Mouse (Mus musculus) left cerebral cortex, postnatal 10 days (tissue): ENCODE measurements around the gene Cyb5r1. TPM values are rescaled to one million over a fixed set of nuclear protein-coding genes. Genes with fewer than 3 reads are reported as not detected.
A peak's percentile ranks its signal among the peaks of the same experiment; 100 is the strongest.

Experiments
- DNase-seq, 2 experiments: peaks; one replicate each; pipeline ENCODE4 v3.0.0; 2021 to 2022; ENCODE audit warnings: low spot score in 2 of 2, mixed read lengths in 1 of 2; ENCODE audit errors: extremely low spot score in 1 of 2
- intact Hi-C: fragments of 180-260 bp; cut with DNase I; formaldehyde crosslinking; loops from one replicate; pipeline ENCODE4 v1.15.1; 2025
- total RNA-seq, 2 experiments: library from RNA; stranded (reverse); gene quantifications; 2 replicates each; pipeline ENCODE4 v1.2.3; 2021

Gene Cyb5r1
- total RNA-seq, result 10 to 100 TPM; 20.4 to 24.1 TPM

DNA sequence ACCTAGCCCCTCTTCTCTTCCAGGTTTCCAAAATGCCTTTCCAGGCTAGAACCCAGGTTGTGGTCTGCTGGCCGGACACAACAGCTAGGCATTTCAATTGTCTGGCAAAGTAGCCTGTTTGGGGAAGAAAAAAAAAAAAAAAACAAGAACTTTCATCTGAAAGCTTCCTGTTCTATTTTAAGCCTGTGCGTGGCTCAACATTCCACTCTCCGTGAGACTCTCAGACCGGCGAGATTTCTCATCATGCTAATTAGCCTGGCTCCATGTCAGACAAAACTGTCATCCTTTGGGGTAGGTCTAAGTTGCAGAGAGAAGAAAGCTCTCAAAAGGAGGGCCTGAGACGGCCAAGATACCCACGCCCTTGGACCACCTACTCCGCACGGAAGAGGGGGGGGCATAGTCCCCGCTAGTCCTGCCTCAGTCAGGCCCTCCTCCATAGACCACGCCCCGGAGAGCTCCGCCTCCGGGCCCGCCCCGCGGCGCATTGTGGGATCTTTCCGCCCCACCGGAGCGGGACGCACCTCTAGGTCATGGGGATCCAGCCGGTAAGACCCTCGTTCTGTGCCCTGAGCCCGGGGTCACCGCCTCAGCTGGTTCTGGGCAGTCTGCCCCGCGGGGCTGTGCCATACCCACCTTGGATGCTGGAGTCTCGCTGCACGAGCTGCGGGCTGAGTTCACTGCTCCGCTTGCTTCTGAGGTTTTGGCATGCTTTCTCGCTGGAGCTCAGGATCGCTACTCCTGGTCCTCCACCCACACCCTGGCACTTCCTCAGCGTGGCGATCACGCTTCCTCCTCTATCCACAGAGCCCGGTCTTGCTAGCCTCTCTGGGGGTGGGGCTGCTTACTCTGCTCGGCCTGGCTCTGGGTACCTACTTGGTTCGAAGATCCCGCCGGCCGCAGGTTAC, at the start of gene Cyb5r1:
Gene Cyb5r1 (plus strand): TSS at position 51 of the 905 bp plus-strand sequence.
- intact Hi-C loops, result no loop called here
- peak; percentile 36 to 87 for DNase-seq

DNA sequence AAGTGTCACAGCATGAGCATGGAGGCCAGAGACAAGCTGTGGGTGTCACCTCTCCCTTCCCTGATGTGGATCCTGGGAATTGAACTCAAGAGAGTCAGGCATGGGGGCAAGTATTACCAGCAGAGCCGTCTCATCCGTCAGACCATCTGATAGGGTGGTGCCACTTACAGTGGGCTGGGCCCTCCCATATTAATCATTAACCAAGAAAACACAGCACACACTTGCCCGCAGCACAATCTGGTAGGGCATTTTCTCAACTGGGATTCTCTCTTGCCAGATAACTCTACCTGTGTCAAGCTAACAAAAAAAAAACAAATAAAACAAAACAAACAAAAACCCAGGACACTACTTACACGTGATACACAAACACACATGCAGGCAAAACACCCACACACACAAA, 47.9 kb upstream of the Cyb5r1 start:
- no peak for DNase-seq
- intact Hi-C loops, result loop anchor here (10.0 kb wide), 1 partner anchor 247 kb away; no protein-coding TSS in a partner anchor

DNA sequence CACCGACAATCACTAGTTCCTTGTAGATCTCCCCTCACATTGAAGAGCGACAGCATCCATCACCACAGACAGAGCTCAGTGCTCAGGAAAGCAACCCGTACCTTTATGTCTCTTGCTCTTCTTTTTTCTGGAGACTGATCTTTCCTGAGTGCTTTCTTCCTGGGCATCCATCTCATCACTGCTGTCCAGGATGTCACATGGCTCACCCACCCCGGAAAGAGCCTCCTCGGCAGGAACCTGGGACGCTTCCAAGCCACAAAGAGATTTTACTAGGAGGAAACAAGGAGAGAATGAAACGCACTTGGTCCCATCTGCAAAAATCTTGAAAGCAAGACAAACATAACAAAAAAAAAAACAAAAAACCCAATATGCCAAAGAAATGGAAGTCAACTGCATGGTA, 44.7 kb upstream of the Cyb5r1 start:
- peak in 1 of 2 experiments; percentile 36 for DNase-seq
- intact Hi-C loops, result loop anchor here (5.0 kb wide), 1 partner anchor 57 kb away; the partner anchor contains the start of gene Adipor1

GRCm38 (mm10) chr1:134361195-134361856, 44.0 kb upstream of the Cyb5r1 start:
- no peak for DNase-seq
- intact Hi-C loops, result loop anchor here (5.0 kb wide), 1 partner anchor 56 kb away; the partner anchor contains the start of gene Adipor1

GRCm38 (mm10) chr1:134361857-134362212, 43.5 kb upstream of the Cyb5r1 start, which contains the start of gene Tmem183a:
Gene Tmem183a (minus strand): TSS chr1:134361979.
- intact Hi-C loops, result loop anchor here (2.0 to 5.0 kb wide), 2 partner anchors 55 to 93 kb away; partner anchors contain the start of genes Adipor1 and Klhl12
- peak; percentile 94 to 98 for DNase-seq

- DNase-seq, result no peak
- intact Hi-C loops, result loop anchor here (2.0 to 5.0 kb wide), 2 partner anchors 54 to 92 kb away; partner anchors contain the start of genes Adipor1 and Klhl12
Observed at GRCm38 (mm10) chr1:134363194-134363593, 42.2 kb upstream of the Cyb5r1 start.

GRCm38 (mm10) chr1:134365491-134365890, 39.9 kb upstream of the Cyb5r1 start:
- DNase-seq, result no peak
- intact Hi-C loops, result no loop called here

GRCm38 (mm10) chr1:134368777-134369337, 36.5 kb upstream of the Cyb5r1 start:
- intact Hi-C loops, result no loop called here
- peak; percentile 27 to 61 for DNase-seq

GRCm38 (mm10) chr1:134374124-134374523, 31.2 kb upstream of the Cyb5r1 start:
- intact Hi-C loops, result no loop called here
- DNase-seq, result no peak

DNA sequence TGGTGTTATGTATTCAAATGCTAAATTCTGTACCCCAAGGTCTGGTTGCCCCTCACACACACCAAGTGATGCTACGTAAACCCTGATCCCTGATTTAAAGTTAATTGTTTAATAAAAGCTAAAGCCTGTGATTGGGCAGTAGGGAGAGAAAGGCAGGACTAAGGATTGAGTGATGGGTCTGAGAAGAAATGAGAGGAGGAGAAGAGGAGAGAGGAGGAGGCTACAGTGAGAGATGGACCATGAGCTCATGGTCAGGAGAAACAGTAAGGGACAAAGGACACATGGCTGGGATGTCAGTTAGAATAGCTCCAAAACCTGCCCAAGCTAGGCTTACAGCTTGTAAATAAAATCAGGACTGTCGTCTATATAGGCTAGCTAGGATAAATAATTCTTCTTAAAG, 24.3 kb upstream of the Cyb5r1 start:
- DNase-seq, result no peak
- intact Hi-C loops, result no loop called here

DNA sequence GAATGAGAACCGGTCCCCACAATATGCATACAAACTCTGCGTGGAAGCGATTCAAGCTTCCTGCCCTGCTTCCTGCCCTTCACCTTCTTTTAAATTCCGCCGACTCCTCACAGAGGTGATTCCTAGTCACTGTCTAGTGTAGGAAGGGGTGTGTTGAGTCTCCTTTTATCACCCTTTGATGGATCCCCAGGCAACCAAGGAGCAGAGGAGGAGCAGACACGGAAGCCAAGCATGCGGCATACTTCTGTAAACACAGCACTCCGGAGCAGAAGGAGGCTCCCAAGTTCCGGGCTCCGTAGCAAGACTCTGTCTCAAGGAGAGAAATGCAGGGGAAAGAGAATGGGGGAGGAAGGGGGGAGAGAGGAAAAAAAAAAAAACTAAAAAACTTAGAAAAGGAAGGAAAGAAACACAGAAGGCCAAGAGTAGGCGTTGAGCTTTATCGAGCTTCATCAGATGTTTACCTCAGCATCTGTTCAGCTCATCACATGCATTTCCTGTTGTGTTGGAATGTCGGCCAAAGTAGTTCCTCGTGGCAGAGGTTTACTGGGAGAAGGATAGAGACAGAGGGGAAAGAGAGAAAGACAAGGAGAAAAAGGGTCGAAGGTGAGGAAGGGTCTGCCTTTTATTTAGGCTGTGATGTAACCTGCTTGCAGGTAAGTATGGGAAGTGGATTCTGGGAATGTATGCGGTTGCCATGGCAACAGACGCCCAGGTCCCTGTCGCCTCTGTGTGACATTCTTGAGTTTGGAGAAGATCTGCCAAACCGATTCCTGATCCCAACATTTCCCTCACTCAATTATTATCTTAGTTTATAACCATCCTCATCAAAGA, 23.3 kb upstream of the Cyb5r1 start:
- intact Hi-C loops, result no loop called here
- peak in 1 of 2 experiments; percentile 25 for DNase-seq

DNA sequence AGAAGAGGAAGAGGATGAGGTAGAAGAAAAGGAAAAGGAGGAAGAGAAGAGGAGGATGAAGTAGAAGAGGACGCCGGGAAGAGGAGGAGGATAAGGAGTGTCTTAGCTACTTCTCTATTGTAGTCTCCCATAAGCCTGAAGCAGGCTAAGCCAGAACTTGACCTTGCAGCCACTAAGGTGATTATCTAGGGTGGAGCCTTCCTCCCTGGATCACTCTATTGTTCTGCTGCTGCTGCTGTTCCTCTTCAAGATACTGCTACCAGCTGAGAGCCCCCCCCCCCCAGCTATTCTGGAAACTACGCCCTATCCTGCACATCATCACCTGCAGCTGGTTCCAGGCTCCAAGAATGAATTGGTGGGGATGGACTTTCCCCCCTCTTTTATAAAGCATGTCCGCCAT, 20.8 kb upstream of the Cyb5r1 start:
- no peak for DNase-seq
- intact Hi-C loops, result no loop called here

GRCm38 (mm10) chr1:134385176-134385575, 20.2 kb upstream of the Cyb5r1 start:
- intact Hi-C loops, result no loop called here
- no peak for DNase-seq

DNA sequence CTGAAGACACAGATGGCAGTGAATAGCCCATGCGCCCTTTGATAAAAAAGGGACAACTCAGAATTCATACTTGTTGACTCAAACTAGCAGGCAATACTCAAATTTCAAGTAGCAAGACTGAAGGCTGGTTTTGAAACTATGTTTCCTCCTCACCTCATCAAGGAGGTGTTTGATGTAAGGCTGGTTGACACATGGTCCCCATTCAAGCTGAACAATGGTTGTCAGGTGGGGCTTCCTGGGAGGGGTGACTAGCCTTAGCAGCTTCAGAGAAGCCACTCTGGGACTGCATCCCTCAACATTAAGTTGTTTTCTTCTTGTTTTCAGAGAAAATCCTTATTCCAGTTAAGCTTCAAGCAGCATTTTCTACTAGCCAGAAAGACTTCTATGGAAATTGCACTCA, 19.7 kb upstream of the Cyb5r1 start, which contains the start of gene 4933406M09Rik:
Gene 4933406M09Rik (plus strand): TSS at position 275 of the 400 bp plus-strand sequence.
- no peak for DNase-seq
- intact Hi-C loops, result no loop called here

- intact Hi-C loops, result no loop called here
Observed at GRCm38 (mm10) chr1:134393827-134394226, 11.5 kb upstream of the Cyb5r1 start.

DNA sequence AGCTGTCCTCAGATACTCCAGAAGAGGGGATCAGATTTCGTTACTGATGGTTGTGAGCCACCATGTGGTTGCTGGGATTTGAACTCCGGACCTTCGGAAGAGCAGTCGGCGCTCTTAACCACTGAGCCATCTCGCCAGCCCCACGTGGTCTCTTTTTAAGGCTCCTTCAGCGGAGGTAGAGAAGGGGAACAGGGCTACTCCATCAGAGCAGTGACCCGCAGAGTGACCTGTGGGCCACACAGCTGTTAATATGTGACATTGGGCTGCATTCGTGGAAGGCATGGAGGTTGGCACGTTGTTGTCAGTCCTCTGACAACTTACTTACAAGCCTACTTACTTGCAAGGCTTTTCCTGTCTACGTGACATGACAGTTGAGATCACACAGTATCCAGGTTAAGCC, 7.1 kb upstream of the Cyb5r1 start:
- intact Hi-C loops, result no loop called here
- no peak for DNase-seq

More at GRCm38 (mm10) chr1:134393827-134394226, 11.5 kb upstream of the Cyb5r1 start:
- DNase-seq, result no peak

GRCm38 (mm10) chr1:134399735-134400134, 5.6 kb upstream of the Cyb5r1 start:
- intact Hi-C loops, result no loop called here
- DNase-seq, result peak in 1 of 2 experiments; percentile 28

GRCm38 (mm10) chr1:134406414-134406771, 1.0 kb downstream of the Cyb5r1 start:
- intact Hi-C loops, result no loop called here
- DNase-seq, result no peak
